Mouse (Mus musculus): ENCODE measurements at regions not wholly inside any gene's neighbourhood (a gene's known extent, or its start where the extent isn't known, plus 50 kb on each side); places are given as distances from the start of the nearest gene placed in this dataset.
"Not testable (repeated sequence)": the region's sequence is repeated elsewhere in the genome, so short reads cannot be mapped to it uniquely, and the experiment has no call there.

DNA sequence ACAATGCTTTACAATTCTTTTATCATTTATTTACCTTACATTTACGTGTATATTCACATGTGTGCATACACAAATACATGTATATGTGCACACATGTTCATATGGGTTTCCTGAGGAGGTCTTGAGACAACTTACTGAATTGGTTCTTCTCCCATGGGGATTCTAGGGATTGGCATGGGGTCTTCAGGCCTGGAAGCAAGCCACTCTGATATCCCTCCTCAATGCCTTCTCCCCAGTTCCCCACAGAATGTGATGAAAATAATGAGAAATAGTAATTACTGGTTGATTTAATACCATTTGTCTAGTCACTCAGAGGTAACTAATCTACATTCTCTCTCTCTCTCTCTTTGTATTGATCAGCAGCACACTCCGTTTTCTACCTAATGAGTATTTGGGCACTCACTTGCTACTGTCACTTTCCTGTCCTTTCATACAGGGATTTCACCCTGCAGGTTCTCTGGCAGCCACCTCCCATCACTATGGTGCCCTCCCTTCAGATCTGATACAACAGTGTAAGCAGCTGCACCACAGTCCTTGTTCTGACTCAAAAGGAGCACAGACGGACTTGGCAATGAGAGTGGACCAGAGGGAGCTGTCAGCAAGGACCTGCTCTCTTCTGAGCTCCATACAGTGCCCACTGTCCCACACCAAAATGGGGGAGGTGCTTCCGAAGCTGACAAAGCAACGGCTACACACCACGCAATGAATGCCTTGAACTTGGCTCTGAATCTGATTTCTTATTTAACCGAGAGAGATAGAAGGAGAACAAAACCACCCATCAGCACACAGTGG is 119.2 kb upstream of the Sec61g start:
- no peaks in the 10 kb centered on the region for H3K9me3 ChIP-seq (ENCODE audit: control insufficient read depth, low read length)
- WGBS = 76% methylated on average over 7 of the region's 7 CpGs
- H3K27ac ChIP-seq (replicated peaks; ENCODE audit: low read depth, low read length) = no peak overlapping the region
- H3K4me1 ChIP-seq (ENCODE audit: control insufficient read depth, insufficient read depth, low read length) = no peaks in the 10 kb centered on the region
- no peak overlapping the region for H3K9ac ChIP-seq (ENCODE audit: low read length)
- H3K4me3 ChIP-seq (ENCODE audit: low read depth, low read length) = no peak overlapping the region
- H3K27me3 ChIP-seq (ENCODE audit: control insufficient read depth, insufficient read depth, low read length) = no peaks in the 10 kb centered on the region
- no peak overlapping the region for H3K4me2 ChIP-seq (ENCODE audit: low read depth, severe bottlenecking)
- ATAC-seq (ENCODE audit: insufficient number of reproducible peaks, low FRiP score, low TSS enrichment, low read depth) (no peak), DNase-seq (ENCODE audit: low spot score) (no peak)
- H3K36me3 ChIP-seq (ENCODE audit: control insufficient read depth, insufficient read depth, low read length) = no peaks in the 10 kb centered on the region

- Histone ChIP-seq H3K9me3 (ENCODE audit: control insufficient read depth, low read length) (no peaks in the 10 kb centered on the region), H3K27ac (replicated peaks; ENCODE audit: low read depth, low read length) (no peak overlapping the region), H3K4me1 (ENCODE audit: control insufficient read depth, insufficient read depth, low read length) (no peaks in the 10 kb centered on the region), H3K27me3 (ENCODE audit: control insufficient read depth, insufficient read depth, low read length) (no peaks in the 10 kb centered on the region), H3K4me3 (ENCODE audit: low read depth, low read length) (no peak overlapping the region), H3K36me3 (ENCODE audit: control insufficient read depth, insufficient read depth, low read length) (no peaks in the 10 kb centered on the region), H3K9ac (ENCODE audit: low read length) (no peak overlapping the region), H3K4me2 (ENCODE audit: low read depth, severe bottlenecking) (no peak overlapping the region)
- ATAC-seq (ENCODE audit: insufficient number of reproducible peaks, low FRiP score, low TSS enrichment, low read depth) (no peak), DNase-seq (ENCODE audit: low spot score) (no peak)
- WGBS = 61% methylated on average over 1 of the region's 1 CpGs
Measured at GRCm38 (mm10) chr11:16629410-16630129, 121.3 kb upstream of the Sec61g start.

DNA sequence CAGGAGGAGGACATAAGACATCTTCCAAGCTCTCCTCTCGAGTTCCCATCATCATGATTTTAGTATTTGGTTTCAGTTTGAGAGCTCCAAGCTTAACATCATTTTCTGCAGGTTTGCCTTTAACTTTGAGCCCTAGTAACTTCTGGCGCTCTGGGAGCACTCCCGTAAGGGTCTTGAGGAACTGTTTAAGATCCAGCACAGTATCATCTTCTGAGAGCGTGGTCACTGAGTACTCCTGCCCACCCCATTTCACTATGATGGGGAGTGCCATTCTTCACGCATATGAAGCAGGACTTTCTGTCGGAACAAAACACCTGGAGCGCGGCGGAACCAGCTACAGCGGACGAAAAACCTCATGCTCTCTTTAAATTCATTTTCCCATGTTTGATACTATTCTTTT is 116.2 kb upstream of the Egfr start:
- not testable (repeated sequence) for H3K27me3 ChIP-seq (ENCODE audit: control insufficient read depth, insufficient read depth, low read length); ATAC-seq (ENCODE audit: insufficient number of reproducible peaks, low FRiP score, low TSS enrichment, low read depth); H3K4me1 ChIP-seq (ENCODE audit: control insufficient read depth, insufficient read depth, low read length); H3K36me3 ChIP-seq (ENCODE audit: control insufficient read depth, insufficient read depth, low read length); DNase-seq (ENCODE audit: low spot score); H3K4me2 ChIP-seq (ENCODE audit: low read depth, severe bottlenecking); H3K9me3 ChIP-seq (ENCODE audit: control insufficient read depth, low read length); H3K4me3 ChIP-seq (ENCODE audit: low read depth, low read length); H3K27ac ChIP-seq (replicated peaks; ENCODE audit: low read depth, low read length); H3K9ac ChIP-seq (ENCODE audit: low read length)
- 92% methylated on average over 11 of the region's 11 CpGs for WGBS

GRCm38 (mm10) chr11:16637679-16638078 is 114.3 kb upstream of the Egfr start:
- Histone ChIP-seq H3K4me1 (ENCODE audit: control insufficient read depth, insufficient read depth, low read length) (no peaks in the 10 kb centered on the region), H3K27ac (replicated peaks; ENCODE audit: low read depth, low read length) (no peak overlapping the region), H3K27me3 (ENCODE audit: control insufficient read depth, insufficient read depth, low read length) (no peaks in the 10 kb centered on the region), H3K36me3 (ENCODE audit: control insufficient read depth, insufficient read depth, low read length) (no peaks in the 10 kb centered on the region), H3K9ac (ENCODE audit: low read length) (no peak overlapping the region), H3K4me2 (ENCODE audit: low read depth, severe bottlenecking) (no peak overlapping the region), H3K9me3 (ENCODE audit: control insufficient read depth, low read length) (no peaks in the 10 kb centered on the region), H3K4me3 (ENCODE audit: low read depth, low read length) (no peak overlapping the region)
- no peak for ATAC-seq (ENCODE audit: insufficient number of reproducible peaks, low FRiP score, low TSS enrichment, low read depth)
- DNase-seq (ENCODE audit: low spot score) = no peak
- WGBS = 74% methylated on average over 2 of the region's 2 CpGs

- no peak for ATAC-seq (ENCODE audit: insufficient number of reproducible peaks, low FRiP score, low TSS enrichment, low read depth)
- H3K4me1 ChIP-seq (ENCODE audit: control insufficient read depth, insufficient read depth, low read length) = no peaks in the 10 kb centered on the region
- H3K4me2 ChIP-seq (ENCODE audit: low read depth, severe bottlenecking) = no peak overlapping the region
- 88% methylated on average over 4 of the region's 4 CpGs for WGBS
- no peak for DNase-seq (ENCODE audit: low spot score)
- H3K4me3 ChIP-seq (ENCODE audit: low read depth, low read length) = no peak overlapping the region
- H3K36me3 ChIP-seq (ENCODE audit: control insufficient read depth, insufficient read depth, low read length) = no peaks in the 10 kb centered on the region
- H3K27ac ChIP-seq (replicated peaks; ENCODE audit: low read depth, low read length) = no peak overlapping the region
- H3K9me3 ChIP-seq (ENCODE audit: control insufficient read depth, low read length) = no peaks in the 10 kb centered on the region
- no peaks in the 10 kb centered on the region for H3K27me3 ChIP-seq (ENCODE audit: control insufficient read depth, insufficient read depth, low read length)
- no peak overlapping the region for H3K9ac ChIP-seq (ENCODE audit: low read length)
Measured at GRCm38 (mm10) chr11:16638349-16638748, 113.7 kb upstream of the Egfr start.

DNA sequence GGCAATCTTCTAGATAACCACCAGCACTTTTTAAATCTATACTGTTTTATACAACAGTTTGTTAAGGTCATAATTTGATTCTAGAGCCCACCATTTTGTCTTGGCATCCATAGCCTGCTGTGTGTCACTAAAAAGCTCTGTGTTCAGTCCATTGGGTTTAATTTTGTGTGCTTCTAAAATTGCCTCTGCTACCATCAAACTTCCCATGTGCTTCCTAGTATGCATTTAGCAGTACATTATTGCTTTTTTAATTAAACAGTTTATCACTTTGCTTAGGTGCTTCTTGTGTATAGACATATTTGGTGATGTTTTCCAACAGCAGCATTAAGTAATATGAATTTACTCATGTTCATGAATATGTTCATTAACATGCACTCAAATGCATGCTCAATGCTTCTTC is 102.4 kb upstream of the Egfr start:
- no peak overlapping the region for H3K9ac ChIP-seq (ENCODE audit: low read length)
- no peaks in the 10 kb centered on the region for H3K4me1 ChIP-seq (ENCODE audit: control insufficient read depth, insufficient read depth, low read length)
- H3K36me3 ChIP-seq (ENCODE audit: control insufficient read depth, insufficient read depth, low read length) = no peaks in the 10 kb centered on the region
- DNase-seq (ENCODE audit: low spot score) = no peak
- no peaks in the 10 kb centered on the region for H3K27me3 ChIP-seq (ENCODE audit: control insufficient read depth, insufficient read depth, low read length)
- H3K27ac ChIP-seq (replicated peaks; ENCODE audit: low read depth, low read length) = no peak overlapping the region
- no peak overlapping the region for H3K4me3 ChIP-seq (ENCODE audit: low read depth, low read length)
- ATAC-seq (ENCODE audit: insufficient number of reproducible peaks, low FRiP score, low TSS enrichment, low read depth) = no peak
- no peaks in the 10 kb centered on the region for H3K9me3 ChIP-seq (ENCODE audit: control insufficient read depth, low read length)
- H3K4me2 ChIP-seq (ENCODE audit: low read depth, severe bottlenecking) = no peak overlapping the region

GRCm38 (mm10) chr11:16663806-16664205 is 88.2 kb upstream of the Egfr start:
- 88% methylated on average over 3 of the region's 3 CpGs for WGBS

DNA sequence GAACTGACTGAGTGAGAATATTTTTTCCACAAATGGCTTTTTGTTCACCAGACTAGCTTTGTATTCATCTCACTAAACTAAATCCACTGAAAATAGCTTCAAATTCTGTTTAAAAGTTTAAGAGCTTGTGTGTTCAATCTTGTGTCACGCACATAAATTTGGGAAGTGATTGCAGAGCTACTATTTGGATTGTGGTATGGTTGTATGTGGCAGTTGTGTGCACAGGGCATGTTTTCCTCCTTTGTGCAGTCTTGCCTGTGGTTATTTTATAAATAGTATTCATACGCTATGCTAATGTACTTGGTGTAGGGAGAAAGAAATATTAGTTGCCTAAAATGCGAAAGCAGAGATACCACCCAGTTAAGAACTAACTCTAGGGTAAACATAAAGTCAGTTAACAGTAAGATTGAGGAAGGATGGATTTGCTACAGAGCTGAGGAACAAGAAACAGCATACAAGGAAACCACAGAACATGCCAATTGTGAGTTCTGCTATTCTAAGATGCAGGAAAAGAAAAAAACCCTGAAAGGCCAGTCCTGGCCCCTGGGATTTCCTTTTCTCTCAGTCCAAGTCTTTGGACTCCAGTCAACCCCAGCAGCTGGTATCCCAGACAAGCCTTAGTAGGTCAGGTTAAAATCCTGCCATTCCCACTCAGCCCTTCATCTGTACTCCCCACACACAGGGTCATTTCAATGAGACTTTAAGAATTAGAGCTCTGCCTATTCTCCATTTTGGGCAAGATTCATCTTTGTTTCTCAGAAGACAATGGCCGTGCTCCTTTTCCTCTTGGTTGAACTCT is 82.4 kb upstream of the Egfr start:
- Histone ChIP-seq H3K27ac (replicated peaks; ENCODE audit: low read depth, low read length) (no peak overlapping the region), H3K4me2 (ENCODE audit: low read depth, severe bottlenecking) (no peak overlapping the region), H3K9ac (ENCODE audit: low read length) (no peak overlapping the region), H3K4me3 (ENCODE audit: low read depth, low read length) (no peak overlapping the region), H3K9me3 (ENCODE audit: control insufficient read depth, low read length) (no peaks in the 10 kb centered on the region), H3K36me3 (ENCODE audit: control insufficient read depth, insufficient read depth, low read length) (no peaks in the 10 kb centered on the region), H3K27me3 (ENCODE audit: control insufficient read depth, insufficient read depth, low read length) (no peaks in the 10 kb centered on the region), H3K4me1 (ENCODE audit: control insufficient read depth, insufficient read depth, low read length) (no peaks in the 10 kb centered on the region)
- no peak for DNase-seq (ENCODE audit: low spot score)
- 87% methylated on average over 4 of the region's 4 CpGs for WGBS
- ATAC-seq (ENCODE audit: insufficient number of reproducible peaks, low FRiP score, low TSS enrichment, low read depth) = no peak

More at GRCm38 (mm10) chr11:16663806-16664205, 88.2 kb upstream of the Egfr start:
- Histone ChIP-seq H3K27ac (replicated peaks; ENCODE audit: low read depth, low read length) (no peak overlapping the region), H3K27me3 (ENCODE audit: control insufficient read depth, insufficient read depth, low read length) (no peaks in the 10 kb centered on the region), H3K9ac (ENCODE audit: low read length) (no peak overlapping the region), H3K36me3 (ENCODE audit: control insufficient read depth, insufficient read depth, low read length) (no peaks in the 10 kb centered on the region), H3K9me3 (ENCODE audit: control insufficient read depth, low read length) (no peaks in the 10 kb centered on the region), H3K4me2 (ENCODE audit: low read depth, severe bottlenecking) (no peak overlapping the region), H3K4me3 (ENCODE audit: low read depth, low read length) (no peak overlapping the region), H3K4me1 (ENCODE audit: control insufficient read depth, insufficient read depth, low read length) (no peaks in the 10 kb centered on the region)
- ATAC-seq (ENCODE audit: insufficient number of reproducible peaks, low FRiP score, low TSS enrichment, low read depth) (no peak), DNase-seq (ENCODE audit: low spot score) (no peak)
